Mouse (Mus musculus) urinary bladder, postnatal 14 days (tissue): ENCODE measurements around the gene Med26.

Experiments used
- DNase-seq: peaks from one replicate; pipeline ENCODE4 v3.0.0; 2021; ENCODE audit warnings: low spot score

Med26 gene

DNA sequence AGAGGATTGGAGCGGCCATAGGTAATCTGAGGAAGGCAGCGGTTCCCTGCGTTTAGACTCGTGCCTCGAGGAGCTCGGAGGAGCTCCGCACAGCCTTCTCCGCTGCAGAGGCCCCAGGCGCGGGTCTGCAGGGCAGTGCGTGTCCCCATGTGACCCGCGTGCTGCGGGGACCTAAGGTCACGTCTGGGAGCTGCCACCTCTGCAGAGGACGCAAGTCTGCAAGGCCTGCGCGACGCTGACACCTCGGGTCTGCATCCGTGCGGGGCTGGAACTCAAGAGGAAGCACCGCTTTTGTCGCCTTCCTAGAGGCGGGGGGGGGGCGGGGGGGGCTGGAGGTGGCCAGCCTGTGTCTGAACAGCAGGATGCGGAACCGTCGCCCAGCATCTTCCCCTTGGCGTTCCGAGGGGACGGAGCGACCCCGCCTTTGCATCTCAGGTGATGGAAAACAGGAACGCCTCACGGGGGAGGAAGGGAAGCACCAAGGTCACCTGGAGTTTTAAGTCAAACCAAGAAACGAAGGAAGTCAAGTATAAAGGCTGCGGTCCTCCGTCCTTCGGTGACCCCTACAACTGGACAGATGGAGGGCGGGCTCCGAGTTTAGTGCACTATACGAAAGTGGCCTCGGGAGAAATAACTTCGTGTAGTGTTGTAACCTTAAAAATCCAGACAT lies 709 bp upstream of the Med26 start:
- no peak for DNase-seq

DNA sequence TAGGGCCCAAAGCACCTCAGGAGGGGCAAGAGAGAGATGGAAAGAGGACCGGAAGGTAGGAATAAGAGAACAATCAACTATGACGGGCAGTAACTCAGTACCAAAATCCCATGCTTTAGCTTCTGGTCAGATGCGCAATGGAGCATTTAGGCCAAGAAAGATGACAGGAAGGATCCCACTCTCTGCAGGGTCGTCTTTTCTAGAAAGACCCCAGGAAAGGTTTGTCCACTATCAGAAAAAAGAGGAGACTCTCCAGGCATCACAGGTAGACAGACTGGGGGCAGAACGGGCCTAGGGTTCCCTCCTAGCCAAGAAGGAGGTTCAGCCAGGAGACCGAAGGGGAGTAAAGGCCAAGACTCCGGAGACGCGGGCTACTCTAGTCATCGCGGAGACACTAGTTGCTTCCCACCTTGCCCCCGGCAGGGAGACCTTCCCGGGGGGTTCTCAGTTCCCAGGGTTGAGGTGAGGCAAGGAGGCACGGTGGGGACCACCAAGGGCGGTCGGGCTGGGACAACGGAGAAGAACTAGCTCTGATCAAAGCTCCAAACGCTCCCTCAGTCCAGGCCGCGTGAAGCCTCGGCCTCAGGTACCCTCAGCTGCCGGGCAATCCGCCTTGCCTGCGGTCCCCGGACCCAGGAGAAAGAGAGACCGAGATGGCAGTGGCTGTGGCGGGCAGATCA lies 808 bp downstream of the Med26 start:
- DNase-seq: no peak

DNA sequence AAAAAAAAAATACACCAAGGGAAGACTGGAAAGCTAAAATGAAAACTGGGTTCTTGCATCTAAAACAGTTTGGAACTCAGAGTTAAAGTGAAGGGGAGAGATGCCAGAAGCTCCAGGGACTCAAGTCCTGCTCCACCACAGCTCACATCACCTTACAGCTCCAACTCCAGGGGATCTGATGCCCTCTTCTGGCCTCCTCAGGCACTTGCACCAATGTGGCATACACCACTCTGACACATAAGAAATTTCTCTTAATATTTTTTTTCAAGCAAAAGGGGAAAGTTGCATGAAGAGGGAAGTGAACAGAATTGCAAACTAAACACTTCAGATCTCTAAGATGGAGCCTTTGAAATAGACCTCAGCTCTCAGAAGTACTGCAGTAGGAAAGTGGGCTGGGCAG lies 8.8 kb downstream of the Med26 start:
- no peak for DNase-seq

DNA sequence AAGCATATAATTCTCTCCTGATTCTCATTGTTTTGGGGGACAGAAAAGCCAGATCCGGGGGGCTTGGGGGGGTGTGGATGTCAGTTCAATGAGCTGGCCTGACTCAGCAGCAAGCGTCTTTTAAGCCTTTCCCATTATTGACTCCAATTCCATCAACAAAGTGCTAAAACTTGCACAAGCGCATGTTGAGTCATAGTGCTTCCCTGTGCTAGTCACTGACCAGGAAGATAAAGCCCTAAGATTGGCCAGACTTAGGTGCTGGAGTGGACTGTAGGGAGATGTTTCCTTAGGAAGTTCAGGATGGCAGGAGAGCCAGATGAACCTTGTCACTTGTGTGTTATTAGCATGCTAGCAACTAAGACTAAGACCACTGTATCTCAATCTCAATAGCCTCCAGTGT lies 13.2 kb downstream of the Med26 start:
- DNase-seq: no peak

DNA sequence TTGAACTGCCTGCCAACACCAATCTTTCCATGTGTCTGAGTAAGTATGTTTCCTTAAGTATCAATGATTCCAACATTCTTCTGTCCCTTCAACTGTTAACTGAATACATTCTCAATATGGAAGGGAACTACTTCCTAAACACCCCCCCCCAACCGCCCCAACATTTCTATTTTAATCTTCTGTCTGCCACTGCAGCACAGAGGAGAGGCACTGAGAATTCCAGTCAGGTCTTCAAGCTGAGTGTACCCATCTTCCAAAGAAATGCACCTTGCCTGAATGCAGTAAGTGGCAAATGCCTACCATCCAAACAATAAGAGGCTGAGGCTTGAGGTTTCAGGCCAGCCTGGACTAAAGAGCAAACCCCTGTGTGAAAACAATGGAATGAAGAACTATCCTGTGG lies 16.0 kb downstream of the Med26 start:
- no peak for DNase-seq

DNA sequence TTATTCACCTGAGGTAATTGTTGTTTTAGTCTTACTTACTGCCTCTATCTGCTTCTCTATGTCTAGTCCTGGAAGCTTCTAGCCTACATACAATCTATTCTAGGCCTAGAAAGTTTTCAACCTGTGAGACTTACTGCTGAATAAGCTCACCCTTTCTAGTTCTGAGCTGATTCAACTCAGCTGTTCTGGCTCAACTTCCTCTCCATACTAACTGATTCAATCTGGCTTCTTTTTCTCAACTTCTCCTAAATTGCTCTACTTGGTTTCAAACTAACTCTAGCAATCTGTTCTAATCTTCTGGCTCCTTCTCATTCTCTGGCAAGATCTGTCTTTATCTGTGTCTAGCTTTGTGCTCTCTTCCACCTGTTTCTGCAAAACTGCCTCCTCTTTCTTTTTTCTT lies 26.2 kb downstream of the Med26 start:
- DNase-seq: no peak

DNA sequence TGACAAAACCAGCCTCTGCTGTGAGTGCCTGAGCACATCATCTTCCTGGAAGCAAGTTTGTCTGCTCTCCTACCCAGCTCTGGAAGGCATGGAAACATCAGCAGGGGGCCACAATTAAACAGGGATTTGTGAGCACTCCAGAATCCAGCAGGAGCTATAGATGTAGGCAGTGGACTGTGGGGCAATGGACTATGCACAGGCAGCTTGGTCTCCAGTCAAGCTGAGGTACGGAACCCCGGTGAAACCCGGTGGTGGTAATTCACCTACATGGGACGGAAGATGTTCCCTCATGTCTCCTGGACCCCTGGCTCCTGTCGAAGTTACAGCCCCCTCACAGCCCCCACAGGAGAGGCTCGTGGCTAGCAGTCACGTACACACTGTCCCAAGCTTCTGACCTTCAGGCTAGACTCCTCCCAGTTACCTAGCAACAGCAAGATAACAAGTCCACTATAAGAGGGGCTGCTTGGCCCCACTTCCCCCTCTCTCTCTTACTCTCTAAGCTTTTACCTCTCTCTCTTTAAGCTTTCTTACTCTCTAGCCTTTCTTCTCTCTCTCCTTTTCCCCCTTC lies 30.6 kb downstream of the Med26 start:
- DNase-seq: no peak

DNA sequence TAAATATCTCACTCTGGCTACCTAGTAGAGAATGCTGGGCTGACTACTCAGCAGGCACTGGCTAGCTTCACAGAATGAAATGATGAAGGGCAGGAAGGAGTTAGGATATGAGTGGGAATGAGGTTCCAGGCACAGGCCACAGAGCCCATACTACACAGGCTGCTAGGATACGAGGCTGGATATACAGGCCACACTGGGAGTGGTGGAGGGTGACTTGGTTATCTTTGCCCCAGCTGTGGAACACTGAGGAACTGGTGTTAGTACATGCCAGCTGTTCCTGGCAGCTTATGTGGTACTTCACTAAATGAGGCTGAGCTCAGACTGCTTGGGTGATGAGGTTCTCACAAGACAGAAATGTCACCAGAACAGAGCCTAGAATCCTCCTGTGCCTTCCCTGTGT lies 34.9 kb downstream of the Med26 start:
- no peak for DNase-seq

DNA sequence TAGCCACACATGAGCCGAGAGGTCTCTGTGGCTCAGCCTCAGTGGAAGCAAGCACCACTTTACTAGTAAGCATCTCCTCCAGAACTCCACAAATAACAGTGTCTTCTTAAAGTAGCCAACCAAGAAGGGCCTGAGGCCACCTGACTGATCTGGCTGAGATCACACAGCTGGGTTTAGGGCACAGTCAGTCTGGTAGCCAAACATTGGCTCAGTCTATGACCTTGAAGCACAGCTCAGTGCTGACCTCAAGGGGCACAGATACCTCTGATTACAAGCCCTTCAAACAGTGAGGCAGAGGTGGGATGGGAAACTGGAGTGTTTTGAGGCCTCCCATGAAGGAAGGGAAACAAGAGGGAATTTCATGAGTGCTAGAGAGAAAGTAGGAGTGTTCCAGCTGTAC lies 35.4 kb downstream of the Med26 start:
- no peak for DNase-seq

DNA sequence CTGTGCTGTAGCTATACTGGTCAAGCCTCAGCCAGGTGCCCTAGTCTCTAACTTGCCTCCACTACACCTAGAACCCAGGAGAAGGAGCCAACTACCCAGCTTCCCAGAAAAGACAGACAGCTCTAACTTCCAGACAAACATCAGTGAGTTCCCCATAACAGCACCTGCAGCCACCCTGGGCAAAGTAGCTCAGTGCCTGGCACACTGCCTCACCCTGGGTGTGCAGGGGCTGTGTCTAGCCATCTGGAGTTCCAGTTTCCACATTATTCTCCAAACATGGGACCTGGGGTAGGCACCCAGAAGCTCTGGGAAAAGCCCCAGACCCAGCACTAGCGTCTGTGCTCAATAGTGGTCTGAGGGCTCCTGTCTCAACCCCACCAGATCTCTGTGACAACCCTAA lies 40.6 kb downstream of the Med26 start:
- DNase-seq: no peak

DNA sequence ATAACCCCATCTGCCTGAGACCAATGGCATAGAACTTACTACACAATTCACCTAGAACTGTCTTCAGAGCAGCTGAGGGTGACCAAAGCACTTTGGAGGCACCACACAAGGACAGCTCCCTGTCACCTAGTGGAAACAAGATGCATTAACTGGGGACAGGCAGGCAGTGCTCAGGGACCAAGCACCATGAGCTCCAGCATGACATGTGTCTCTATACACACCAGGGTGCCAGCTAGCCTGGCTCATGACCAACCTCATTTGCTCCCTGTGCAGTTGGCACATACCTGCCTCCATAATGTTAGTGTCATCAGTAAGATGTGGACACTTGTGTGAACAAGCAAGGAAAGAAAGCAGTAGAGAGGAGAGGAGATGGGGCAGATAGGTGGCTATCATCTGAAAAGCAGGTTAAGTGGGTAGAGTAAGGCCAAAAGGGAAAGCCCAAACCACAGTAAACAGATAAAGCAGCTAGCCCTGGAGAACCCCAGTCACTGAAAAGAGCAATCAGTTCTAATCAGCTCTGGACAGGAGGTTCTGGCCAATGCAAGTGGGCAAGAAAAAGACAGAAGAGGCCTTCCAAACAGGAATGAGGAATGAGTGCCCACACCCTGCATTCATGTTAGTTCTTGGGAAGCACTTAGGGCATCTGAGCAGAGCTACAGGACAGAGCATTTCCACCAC lies 43.3 kb downstream of the Med26 start:
- DNase-seq: no peak

DNA sequence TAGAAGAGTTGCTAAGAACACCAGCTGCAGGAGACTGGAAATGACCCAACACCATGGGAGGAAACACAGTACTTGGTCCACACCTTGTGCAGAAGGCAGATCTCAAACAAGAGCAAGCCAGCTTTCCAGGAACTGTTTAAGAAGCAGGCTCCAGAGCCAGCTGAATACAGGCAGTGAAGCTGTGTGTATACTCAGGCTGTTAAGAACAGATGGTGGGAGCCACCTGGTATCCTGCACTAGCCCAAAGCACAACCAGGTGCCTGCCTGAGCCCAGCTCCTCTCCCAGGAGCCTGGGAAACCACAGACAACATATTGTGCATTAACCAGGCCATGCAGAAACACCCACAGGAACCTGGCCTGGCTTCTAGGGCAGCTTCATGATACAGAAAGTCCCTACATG lies 43.9 kb downstream of the Med26 start:
- DNase-seq: no peak

DNA sequence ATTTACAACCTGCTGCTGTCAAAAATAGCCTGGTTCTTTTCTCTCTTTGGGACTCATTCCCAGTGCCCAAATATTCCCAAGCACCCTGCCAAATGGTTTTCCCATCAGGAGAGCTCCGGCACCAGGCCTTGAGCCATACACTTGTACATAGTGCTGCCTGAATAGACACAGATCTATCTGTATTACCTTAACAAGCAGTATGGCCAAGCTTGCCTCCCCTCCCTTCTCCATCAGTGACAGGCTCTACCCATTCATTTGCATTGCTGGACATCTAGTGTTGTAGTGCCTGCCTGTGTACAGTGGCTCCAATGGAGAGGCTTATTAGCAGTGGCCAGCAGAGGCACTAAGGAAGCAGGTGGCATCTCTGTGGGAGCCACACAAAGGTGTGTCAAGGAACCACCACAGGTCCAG lies 47.5 kb downstream of the Med26 start:
- DNase-seq: no peak

DNA sequence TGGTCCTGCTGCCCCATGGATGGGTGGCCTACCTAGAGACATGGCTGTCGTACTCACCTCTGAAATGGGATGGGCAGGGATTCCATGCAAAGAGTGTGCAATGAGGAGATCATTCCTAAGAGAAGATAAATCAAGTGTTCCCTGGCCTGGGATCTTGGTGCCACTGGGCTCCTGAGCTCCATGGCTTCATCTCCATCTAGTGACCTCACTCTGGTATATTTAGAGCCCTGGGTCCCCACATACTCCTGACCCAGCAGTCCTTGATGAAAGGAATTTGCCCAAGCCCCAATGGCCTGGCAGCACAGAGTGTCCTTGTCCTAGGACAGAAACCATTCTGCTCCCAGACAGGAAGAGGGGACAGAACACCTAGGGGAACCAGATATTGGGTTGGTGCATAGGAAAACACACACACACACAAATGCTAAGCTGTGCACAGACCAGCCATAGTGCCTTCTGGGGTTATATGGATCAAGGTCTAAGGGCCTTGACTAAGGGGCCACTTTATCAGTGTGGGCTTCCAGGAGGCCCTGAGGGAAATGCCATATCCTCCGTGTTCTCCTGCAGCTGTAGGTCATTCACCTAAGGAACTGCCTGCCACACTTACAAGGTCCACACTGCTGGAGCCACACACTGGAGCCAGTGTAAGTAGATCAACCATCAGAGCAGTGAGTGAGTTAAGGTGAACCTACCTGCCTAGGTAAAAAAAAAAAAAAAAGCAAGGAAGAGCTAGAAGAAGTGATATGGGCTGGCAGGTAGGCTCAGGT lies 48.4 kb downstream of the Med26 start:
- DNase-seq: no peak

DNA sequence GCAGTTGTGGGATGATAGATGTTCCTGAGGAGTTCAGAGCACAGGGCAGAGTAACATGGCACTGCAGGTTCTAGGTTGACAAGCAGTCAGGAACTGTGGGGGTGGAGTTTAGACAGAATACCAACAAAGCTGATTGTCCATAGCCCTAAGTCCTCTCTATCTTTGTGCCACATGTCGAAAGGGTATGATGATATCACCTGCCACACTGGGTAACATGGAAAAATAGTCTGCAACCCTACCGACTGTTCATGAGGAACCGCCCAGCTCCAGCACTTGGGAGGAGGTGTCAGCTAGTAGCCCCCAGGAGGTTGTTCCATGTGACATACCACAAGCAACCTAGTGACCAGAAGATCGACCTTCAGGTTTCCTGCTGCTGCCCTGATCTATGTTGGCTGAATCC lies 49.5 kb downstream of the Med26 start:
- no peak for DNase-seq

DNA sequence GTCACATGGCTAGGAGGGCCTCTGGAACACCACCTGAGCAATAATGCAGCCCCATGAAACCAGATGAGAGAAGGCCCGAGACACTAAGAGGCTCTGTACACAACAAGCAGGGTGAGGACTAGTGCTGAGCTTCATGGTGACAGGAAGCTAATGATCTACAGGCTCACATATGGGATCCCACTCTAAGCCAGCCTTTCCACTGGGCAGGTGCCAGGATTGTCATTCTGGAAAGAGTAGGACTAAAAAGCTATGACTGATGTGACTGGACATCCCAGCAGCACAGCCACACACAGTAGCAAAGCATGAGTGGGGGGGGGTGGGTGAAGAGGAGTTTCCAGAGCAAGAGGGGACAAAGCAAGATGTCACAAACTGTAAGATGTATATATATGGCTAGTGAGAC lies 50.2 kb downstream of the Med26 start:
- no peak for DNase-seq

DNA sequence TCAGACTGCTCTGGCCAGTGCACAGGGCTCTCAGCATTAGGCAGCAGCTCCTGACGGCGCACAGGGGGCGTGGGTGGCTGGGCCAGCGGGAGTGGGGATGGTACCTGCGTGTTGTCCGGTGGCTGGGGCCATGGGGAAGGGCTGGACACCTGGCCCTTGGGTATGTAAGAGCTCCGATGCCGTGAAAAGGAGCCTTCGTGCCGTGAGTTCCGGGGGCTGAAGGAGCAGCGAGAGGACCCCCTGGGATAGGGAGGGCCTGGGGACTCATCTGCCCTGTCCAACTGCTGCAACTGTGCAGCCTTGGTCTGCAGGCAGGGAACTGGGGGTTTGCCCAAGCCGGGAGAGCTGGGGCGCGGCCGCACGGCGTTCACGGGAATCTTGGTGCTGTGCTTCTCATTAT lies 51.9 kb downstream of the Med26 start:
- DNase-seq: no peak

DNA sequence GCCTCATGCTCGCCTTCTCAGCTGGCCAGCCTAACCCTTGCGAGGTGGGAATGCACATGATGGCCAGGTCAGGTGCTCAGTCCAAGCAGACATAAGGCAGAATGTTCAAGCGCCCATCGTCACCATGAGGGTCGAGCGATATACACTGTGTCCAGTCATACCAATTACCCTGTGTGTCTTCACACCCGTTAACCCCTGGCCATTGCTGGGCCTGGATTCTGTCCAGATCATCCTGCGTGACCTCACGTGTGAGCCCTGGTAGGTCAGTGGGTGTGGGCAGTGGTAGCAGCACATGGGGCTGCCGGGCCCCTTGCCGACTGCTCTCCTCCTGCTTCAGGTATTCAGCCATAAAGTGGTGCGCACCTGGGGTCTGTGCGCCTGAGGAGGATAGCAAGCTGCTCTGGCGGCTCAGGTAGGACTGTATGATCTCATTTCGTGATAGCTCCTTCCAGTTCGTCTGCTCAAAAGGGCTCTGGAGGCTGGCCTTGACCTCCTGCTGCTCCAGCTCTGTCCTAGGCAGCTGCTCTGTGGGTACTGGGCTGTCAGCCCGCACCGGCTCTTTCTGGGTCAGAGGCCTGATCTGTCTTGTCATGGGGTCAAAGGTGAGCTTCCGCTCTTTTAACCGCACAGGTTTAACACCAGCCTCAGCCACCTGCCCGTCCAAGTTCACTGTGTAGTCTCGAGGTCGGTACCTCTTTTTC lies 52.5 kb downstream of the Med26 start:
- no peak for DNase-seq

DNA sequence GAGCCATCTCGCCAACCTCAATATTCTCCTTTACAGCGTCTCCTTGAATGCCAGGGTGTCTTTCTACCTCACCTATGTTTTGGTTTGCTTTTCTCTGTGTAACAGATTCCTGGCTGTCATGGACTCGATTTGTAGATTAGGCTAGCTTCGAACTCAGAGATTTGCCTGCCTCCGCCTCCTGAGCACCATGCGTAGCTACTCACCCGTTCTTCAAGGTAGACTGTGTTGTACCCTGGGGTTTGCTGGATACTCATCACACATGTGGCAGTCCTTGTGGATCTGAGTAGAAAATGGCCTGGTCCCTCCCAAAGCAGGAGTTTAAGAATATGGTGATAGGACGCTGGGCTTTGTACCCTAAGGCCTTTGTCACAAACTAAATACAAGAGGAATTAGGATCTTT lies 54.7 kb downstream of the Med26 start:
- DNase-seq: no peak

DNA sequence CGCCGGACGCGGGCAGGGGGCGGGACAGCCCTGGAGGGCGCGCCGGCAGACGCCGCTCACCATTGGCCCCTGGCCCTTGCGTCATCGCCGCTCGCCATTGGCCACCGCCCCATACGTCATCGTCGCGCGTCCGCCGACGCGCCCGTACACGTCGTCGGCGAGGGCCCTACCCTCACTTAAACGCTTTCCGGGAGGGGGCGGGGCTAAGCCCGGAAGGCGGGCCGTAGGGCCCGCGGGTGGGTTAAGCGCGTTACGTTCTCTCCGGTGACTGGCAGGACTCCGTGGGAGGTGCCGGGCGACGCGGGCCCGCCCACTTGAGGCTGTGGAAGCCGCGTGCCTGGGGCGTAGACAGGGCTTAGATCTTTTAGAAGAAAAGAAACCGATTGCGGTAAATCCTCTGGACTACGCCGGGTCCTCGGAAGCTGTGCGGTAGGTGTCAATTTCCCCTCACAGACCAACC lies 55.4 kb downstream of the Med26 start:
- peak; percentile 100 for DNase-seq

DNA sequence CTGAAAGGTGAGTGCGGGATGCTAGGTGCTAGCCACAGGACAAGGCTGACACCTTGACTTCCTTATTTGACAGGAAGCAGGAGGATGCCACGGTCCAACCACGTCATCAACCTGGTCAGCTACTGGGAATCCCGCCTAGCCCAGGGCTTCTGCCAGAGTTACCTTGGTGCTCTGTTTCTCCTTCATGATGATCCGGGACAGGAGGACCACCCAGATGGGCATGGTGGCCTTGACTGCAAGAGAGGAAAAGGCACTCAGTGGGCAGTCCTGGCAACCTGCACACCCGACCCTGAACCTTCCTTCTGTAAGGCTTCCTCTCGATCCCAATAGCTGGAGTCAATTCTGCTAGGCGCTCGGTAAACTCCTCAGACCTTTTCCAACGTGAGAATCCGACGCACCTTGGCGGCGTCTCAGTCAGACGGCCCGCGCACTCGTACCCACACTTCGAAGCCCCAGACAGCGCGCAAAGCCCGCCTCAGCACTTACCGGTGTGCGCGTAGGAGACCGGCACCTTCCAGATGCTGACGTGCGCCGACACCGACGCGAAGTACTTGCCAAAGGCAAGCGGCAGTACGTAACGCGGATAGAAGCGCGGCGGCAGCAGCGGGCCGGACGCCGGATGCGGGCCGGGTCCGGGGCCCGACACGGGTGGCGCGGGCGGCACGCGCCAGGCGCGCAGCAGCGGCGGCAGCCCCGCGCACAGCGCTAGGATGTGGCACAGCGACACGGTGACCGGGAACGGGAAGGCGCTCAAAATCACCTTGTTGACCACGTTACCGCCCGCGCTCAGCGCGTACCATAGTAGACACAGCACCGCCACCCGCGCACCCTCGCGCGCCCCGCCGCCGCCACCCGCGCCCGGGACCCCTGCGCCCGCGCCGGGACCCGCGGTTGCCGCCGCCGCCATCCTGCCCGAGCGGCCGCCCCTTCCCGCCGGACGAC lies 56.1 kb downstream of the Med26 start, which contains the start of gene Slc35e1:
Gene Slc35e1, minus strand, starts transcription at position 935 of the 942 bp plus-strand sequence.
- peak; percentile 12 for DNase-seq
